Mouse (Mus musculus) gastrocnemius, postnatal 4 days (tissue): ENCODE data around the gene Mrpl55. TPM values are rescaled to one million over a fixed set of nuclear protein-coding genes. Genes with fewer than 3 reads are reported as not detected.
"Not testable (repeated sequence)": the region's sequence is repeated elsewhere in the genome, so short reads cannot be mapped to it uniquely, and the experiment has no call there.

ENCODE experiments used
- DNase-seq, 2 experiments: peaks; one replicate each; pipeline ENCODE4 v3.0.0; 2021 to 2022; ENCODE audit warnings: low spot score in 2 of 2, mixed read lengths in 2 of 2
- total RNA-seq, 2 experiments: library from RNA; stranded (reverse); gene quantifications; 2 replicates each; pipeline ENCODE4 v1.2.3; 2021

Gene Mrpl55
- total RNA-seq, 2 experiments from 2014 or later: 29.8 to 35.1 TPM

GRCm38 (mm10) chr11:59191231-59192058 is 10.8 kb upstream of the Mrpl55 start:
- DNase-seq: peak; percentile 77 to 85

GRCm38 (mm10) chr11:59192059-59192386 is 10.3 kb upstream of the Mrpl55 start, which contains the start of gene Guk1:
TSS of gene Guk1 (minus strand) at chr11:59192212.
- no peak for DNase-seq

DNA sequence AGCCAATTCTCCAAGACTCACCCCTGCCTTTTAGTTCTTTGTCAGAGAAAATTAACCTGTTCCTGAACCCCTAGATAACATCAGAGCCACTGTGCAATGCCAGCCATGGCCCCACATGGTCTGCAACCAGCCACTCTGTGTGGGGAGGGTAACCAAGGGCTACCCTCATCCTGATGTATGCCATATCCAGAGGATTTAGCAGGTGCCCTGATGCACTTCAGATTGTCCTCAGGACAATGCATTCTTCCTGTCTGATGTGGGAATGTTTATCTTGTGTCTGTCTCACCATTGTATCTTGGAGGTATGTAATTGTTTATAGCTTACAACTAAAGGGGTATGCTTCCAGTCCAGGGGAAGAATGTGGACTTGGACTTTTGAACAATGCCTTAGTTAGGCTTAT is 6.1 kb upstream of the Mrpl55 start:
- DNase-seq: no peak

- DNase-seq: no peak
Measured at GRCm38 (mm10) chr11:59201216-59202002, 877 bp upstream of the Mrpl55 start.

DNA sequence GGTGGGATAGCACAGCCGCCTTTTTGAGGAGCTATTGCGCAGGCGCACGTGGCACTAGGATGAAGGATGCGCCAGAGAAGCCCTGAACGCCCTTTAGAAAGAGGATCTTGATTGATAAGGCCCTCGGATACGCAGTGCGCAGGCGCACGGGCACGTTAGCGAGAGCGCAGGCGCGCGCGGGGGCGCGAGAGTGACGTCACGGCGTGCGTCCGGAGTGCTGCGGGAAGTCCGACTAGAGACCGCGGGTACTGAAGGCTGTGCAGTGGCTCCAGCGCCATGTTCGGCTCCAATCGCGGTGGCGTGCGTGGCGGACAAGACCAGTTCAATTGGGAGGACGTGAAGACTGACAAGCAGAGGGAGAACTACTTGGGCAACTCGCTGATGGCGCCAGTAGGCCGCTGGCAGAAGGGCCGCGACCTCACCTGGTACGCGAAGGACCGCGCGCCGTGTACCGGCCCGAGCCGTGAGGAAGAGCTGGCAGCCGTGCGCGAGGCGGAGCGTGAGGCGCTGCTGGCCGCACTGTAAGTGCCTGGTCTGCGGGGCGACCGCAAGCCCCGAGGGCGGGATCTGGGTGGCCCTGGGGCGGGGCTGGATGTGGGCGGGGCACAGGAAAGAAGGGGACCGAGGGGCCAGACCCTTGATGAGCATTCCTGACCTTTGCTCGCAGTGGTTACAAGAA is 6.0 kb downstream of the Mrpl55 start, which contains the start of gene 2310033P09Rik:
Gene 2310033P09Rik (plus strand): TSS at position 169 of the 679 bp plus-strand sequence.
- peak; percentile 85 to 90 for DNase-seq

DNA sequence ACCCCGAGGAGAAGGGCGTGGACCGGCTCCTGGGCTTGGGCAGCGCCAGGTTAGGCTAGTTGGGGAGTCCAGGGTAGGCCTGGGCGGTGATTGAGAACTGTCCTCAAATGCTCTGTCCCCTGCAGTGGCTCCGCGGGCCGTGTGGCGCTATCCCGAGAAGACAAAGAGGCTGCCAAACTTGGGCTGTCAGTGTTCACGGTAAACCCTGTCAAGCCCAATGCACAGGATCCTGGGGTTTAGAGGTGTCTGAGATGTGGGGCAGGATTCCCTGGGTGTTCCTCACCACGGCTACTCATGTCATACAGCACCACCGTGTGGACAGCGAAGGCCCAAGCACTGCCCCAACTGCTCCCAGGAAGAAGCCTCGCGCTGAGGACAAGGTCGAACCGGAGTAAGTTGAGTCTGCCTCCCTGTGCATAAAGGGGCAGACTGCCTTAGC is 6.7 kb downstream of the Mrpl55 start:
- DNase-seq: peak; percentile 41 to 71

GRCm38 (mm10) chr11:59209580-59209979 is 7.3 kb downstream of the Mrpl55 start:
- peak in 1 of 2 experiments; percentile 37 for DNase-seq

- no peak for DNase-seq
Measured at GRCm38 (mm10) chr11:59210020-59210419, 7.7 kb downstream of the Mrpl55 start.

GRCm38 (mm10) chr11:59211561-59211960 is 9.3 kb downstream of the Mrpl55 start:
- DNase-seq: not testable (repeated sequence)

DNA sequence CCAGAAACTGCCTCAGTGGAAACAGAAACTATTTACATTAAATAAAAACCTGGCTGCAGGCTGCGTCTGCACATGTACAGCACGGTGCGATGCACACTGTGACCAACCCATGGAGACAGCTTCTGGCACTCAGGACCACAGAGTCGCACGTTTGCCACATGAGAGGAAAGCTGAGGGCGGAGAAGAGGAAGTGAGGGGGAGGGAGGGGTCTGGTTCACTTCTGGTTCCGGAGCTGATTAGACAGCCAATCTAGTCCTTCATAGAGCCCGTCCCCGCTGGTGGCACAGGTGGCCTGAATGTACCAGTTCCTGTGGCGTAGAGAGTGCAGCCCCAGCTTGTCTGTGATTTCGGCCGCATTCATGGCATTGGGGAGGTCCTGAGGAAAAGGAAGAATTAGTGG is 10.0 kb downstream of the Mrpl55 start:
- DNase-seq: not testable (repeated sequence)

DNA sequence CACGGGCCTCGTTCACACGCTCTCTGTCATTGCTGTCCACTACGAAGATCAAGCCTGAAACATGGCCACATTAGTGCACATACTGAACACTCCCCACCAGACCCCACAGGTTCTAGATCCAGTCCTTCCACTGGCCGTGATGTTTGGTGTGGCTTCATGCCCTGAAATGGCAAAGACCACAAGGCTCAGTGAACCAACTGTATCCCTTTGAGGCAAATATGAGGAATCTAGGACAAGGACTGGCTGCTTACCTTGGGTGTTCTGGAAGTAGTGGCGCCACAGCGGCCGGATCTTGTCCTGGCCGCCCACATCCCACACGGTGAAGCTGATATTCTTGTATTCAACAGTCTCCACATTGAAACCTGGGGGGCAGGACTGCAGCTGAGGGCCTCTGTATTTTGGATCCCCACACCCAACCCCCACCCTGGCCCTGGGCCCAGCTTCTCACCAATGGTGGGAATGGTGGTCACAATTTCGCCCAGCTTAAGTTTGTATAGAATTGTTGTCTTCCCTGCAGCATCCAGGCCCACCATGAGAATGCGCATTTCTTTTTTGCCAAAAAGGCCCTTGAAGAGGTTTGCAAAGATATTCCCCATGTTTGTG is 10.7 kb downstream of the Mrpl55 start:
- no peak for DNase-seq

GRCm38 (mm10) chr11:59216955-59217354 is 14.7 kb downstream of the Mrpl55 start:
- DNase-seq: no peak

DNA sequence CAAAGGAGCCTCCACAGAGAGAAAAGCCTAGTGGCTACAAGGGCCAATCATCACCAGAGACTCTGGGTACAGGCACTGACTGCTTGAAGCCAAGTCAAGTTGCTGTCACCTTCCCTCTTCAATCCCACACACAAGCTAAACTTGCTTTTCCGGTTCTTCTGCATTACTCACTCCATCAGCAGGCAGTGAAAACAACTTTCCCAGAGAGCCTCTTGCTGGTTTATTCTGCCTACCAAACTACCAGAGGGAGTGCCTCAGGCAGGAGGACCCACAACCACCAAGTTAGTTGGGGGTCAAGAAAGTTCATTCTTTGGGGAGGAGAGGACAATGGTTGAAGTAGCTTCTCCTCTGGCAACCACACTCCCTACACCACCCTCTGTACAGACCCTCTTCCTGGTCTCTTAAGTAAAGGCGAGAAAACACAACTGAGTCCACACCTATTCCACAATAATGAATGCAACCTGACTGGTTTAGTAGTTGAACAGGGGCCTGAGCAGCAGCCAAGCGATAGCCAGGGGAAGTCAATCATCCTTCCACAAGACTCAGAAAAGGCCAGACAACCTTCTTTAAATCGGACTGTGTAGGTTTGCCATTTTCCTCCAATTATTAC is 16.2 kb downstream of the Mrpl55 start:
- DNase-seq: no peak

GRCm38 (mm10) chr11:59219064-59219463 is 16.8 kb downstream of the Mrpl55 start:
- DNase-seq: no peak

DNA sequence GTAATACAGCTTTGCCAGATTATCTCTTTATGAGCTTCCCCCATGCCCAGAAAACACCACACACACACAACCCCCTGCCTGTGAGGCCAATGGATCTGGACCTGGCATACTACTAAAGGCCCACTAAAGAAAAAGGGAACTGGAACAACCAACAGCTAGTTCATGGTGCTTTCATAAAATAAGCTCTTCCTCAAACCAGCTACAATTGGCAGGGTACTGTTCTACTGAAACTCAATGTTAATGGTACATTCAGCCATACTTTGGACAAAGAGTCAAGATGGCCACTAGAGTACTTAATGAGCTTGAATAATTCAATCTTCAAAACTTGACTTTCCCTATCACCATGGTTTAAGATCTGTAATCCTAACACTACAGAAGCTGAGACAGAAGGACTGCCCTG is 19.3 kb downstream of the Mrpl55 start:
- DNase-seq: no peak

DNA sequence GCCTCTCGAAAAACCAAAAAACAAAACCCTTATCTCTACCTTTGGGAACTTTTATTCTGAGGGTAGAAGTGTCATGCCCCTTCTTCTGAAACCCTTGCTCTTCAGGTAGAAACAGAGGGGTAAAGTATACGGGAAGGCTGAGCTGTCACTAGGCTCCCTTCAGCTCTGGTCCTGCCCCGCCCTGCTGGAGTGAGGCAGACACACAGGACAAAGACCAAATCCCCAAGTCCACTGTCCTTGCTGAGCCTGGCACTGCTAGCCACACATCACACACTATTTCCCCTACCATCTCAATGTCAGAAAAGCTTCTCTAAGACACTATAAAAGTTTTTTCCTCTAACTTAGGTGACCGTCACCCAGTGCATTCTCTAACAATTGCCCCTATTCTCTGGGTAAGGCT is 20.0 kb downstream of the Mrpl55 start:
- DNase-seq: no peak

GRCm38 (mm10) chr11:59224025-59224424 is 21.7 kb downstream of the Mrpl55 start:
- no peak for DNase-seq

DNA sequence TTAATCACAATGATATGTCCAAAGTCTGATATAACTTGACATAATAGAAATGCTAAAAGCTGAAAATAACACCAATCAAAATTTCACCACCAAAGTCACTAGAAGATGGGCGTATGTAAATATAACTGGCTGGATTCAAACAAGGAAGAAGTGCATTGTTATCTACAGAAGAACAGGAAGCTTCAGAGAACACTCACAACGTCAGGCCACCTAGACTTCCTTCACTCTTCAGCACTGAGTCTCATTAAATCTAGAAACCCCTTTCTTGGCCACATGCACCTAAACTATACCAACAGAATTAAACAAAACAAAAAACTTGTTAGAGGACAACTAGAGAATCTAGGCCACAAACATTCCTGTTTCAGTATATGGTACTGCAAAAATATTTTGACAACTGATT is 22.2 kb downstream of the Mrpl55 start:
- no peak for DNase-seq

DNA sequence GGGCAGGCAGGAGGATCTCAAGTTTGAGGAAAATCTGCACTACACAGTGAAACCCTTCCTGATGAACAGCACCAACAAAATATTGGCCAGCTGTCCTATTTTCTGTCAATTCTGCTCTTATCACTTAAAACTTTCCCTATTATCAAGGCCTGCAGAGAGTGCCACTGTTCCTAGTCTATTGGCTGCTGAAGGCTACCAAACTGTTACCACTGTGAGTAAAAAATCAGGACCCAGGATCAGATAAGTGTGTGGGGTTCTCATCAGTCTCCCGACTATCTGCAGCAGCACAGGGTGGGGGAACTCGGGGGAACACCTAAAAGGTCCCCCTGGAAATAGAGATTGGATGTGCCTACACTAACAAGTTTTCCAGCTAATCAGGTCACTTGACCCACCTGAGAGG is 22.9 kb downstream of the Mrpl55 start:
- DNase-seq: no peak

DNA sequence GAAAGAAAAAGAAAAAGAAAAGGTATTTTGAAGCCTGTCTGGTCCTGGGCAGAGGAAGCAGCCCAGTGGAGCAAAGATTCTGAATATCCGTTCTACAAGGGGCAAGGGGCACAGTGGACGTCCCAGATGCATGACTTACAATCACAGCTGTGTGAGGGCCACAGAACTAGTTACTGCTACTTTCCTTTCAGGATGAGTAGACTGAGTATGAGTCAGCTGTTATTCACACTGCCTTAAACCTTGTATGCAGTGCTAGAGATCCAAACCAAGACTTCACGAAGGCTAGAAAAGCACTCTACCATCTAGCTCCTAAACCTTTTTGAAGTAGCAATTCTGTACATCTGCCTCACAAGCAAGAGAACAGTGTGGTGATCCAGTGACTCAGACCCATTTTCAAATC is 24.0 kb downstream of the Mrpl55 start:
- DNase-seq: no peak
